Mouse (Mus musculus): ENCODE results near the gene Etd. TPM values are rescaled to one million over a fixed set of nuclear protein-coding genes. Genes with fewer than 3 reads are reported as not detected.

The Etd gene
- polyA plus RNA-seq (2012; ENCODE audit: low replicate concordance) = not detected in 2 replicates

GRCm38 (mm10) chrX:53434618-53435017 is at the start of gene Etd:
Etd (plus strand) TSS chrX:53434918.

Other genes starting within 250 kb of the Etd start
- gene Plac1, start 194.8 kb upstream of the Etd start, polyA plus RNA-seq (2012; ENCODE audit: low replicate concordance) = not detected in 2 replicates
- gene Fam122b, start 165.1 kb upstream of the Etd start, polyA plus RNA-seq (2012; ENCODE audit: low replicate concordance) = 4.0 and 6.1 TPM in 2 replicates
- not detected in 2 replicates for gene Fam122c, start 161.5 kb upstream of the Etd start, polyA plus RNA-seq (2012; ENCODE audit: low replicate concordance)
- 0.10 and 0.73 TPM in 2 replicates for gene Mospd1, start 64.4 kb upstream of the Etd start, polyA plus RNA-seq (2012; ENCODE audit: low replicate concordance)
- 3.5 and 3.9 TPM in 2 replicates for gene Rtl8c, start 173.1 kb downstream of the Etd start, polyA plus RNA-seq (2012; ENCODE audit: low replicate concordance)
- gene Gm14597, start 174.1 kb downstream of the Etd start, polyA plus RNA-seq (2012; ENCODE audit: low replicate concordance) = not detected in 2 replicates
- 7.2 and 29.0 TPM in 2 replicates for gene Rtl8a, start 208.8 kb downstream of the Etd start, polyA plus RNA-seq (2012; ENCODE audit: low replicate concordance)
- gene Rtl8b, start 235.5 kb downstream of the Etd start, polyA plus RNA-seq (2012; ENCODE audit: low replicate concordance) = 36.0 and 64.2 TPM in 2 replicates

Data from hematopoietic multipotent progenitor cell, adult 10-12 weeks (in vitro differentiated cells).